Mouse (Mus musculus) adrenal gland, postnatal 0 days (tissue): Measurements from ENCODE around the gene Cypt15. TPM values are rescaled to one million over a fixed set of nuclear protein-coding genes. Genes with fewer than 3 reads are reported as not detected.

ENCODE experiments used
- polyA plus RNA-seq: library from polyadenylated mRNA; unstranded; fragments of >200 nt; fragmentation: Nextera tagmentation; extraction: Ambion mirVana; gene quantifications from 2 replicates; pipeline ENCODE4 v1.2.1, GENCODE M21; 2015

The Cypt15 gene
- not detected in 2 replicates for polyA plus RNA-seq

GRCm38 (mm10) chrX:39345967-39346366, at the start of gene Cypt15:
TSS of gene Cypt15 (plus strand) at chrX:39346267.

